Mouse (Mus musculus) lung, adult 2 months (tissue): ENCODE data around the gene Mrpl39.

Source experiments
- CTCF ChIP-seq: fragments of 200-500 bp; IDR thresholded peaks from 2 replicates; pipeline ENCODE4 v1.5.1; 2011; ENCODE audit warnings: mild to moderate bottlenecking, low read length, control low read depth; ENCODE audit not compliant: insufficient read depth
- POLR2A ChIP-seq: fragments of 200-500 bp; IDR thresholded peaks from 2 replicates; pipeline ENCODE4 v1.6.1; 2011; ENCODE audit warnings: low read depth, mild to moderate bottlenecking, control low read depth, low read length, borderline replicate concordance; ENCODE audit errors: extremely low read depth

DNA sequence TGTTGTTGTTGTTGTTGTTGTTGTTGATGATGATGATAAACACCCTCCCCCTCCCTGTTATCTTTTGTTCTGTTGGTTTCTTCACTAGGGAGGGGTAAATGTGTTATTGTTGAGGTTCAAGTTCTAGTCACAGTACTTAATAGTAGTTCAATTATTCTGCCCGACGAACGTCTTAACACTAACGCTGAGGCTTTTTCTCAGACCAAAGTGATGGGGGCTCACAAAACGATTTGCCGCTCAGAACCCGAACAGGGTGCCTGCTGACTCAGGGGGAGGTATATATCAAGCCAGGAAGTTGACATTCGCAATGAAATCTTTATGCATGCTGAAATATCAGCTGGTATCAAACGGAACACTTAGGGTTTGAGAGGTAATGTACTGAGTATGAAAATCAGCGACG is 39.8 kb upstream of the Mrpl39 start:
- TF ChIP-seq CTCF (no peak), POLR2A (no peak)
